Mouse (Mus musculus) stomach, embryonic 15.5 days (tissue): Measurements from ENCODE around the gene Rnf11. TPM values are rescaled to one million over a fixed set of nuclear protein-coding genes. Genes with fewer than 3 reads are reported as not detected.

ENCODE experiments used
- ATAC-seq: fragments of 200-750 bp; cut with Nextera tagmentation; 2 replicates; pipeline ENCODE4 v1.8.0; 2017; ENCODE audit warnings: low read depth, moderate number of reproducible peaks, moderate TSS enrichment; ENCODE audit not compliant: insufficient read depth, low FRiP score
- H3K27ac ChIP-seq: fragments of 300-500 bp; sonication (generic); 2 replicates; pipeline ENCODE4 v1.5.1; 2015; ENCODE audit warnings: mild to moderate bottlenecking, inconsistent platforms
- H3K27me3 ChIP-seq: fragments of 300-500 bp; sonication (generic); replicated peaks from 2 replicates; pipeline ENCODE4 v1.6.1; 2015; ENCODE audit warnings: inconsistent platforms
- H3K36me3 ChIP-seq: fragments of 300-500 bp; sonication (generic); 2 replicates; pipeline ENCODE4 v1.6.1; 2015; ENCODE audit warnings: inconsistent platforms
- H3K4me1 ChIP-seq: fragments of 300-500 bp; sonication (generic); 2 replicates; pipeline ENCODE4 v1.6.1; 2015; ENCODE audit warnings: inconsistent platforms
- H3K4me2 ChIP-seq: fragments of 300-500 bp; sonication (generic); 2 replicates; pipeline ENCODE4 v1.6.1; 2015; ENCODE audit warnings: mild to moderate bottlenecking, inconsistent platforms
- H3K4me3 ChIP-seq: fragments of 300-500 bp; sonication (generic); replicated peaks from 2 replicates; pipeline ENCODE4 v1.5.1; 2015; ENCODE audit warnings: inconsistent platforms
- H3K9ac ChIP-seq: fragments of 300-500 bp; sonication (generic); 2 replicates; pipeline ENCODE4 v1.6.1; 2015; ENCODE audit warnings: inconsistent platforms
- H3K9me3 ChIP-seq: fragments of 300-500 bp; sonication (generic); 2 replicates; pipeline ENCODE4 v1.6.1; 2016; ENCODE audit warnings: inconsistent platforms
- WGBS: fragments of 180-500 bp; shearing (Covaris S2); methylation state at CpG from one replicate; pipeline ENCODE4 v1.1.7; 2015; 5-methylcytosine and 5-hydroxymethylcytosine counted together
- polyA plus RNA-seq: library from polyadenylated mRNA; unstranded; fragments of >200 nt; fragmentation: Nextera tagmentation; extraction: Ambion mirVana; gene quantifications from 2 replicates; pipeline ENCODE4 v1.2.1, GENCODE M21; 2015

The Rnf11 gene
- polyA plus RNA-seq, result 33.6 and 37.0 TPM in 2 replicates

- no peak within 1 kb of the TSS for H3K4me2 ChIP-seq
- no peak within 1 kb of the TSS for H3K4me3 ChIP-seq
- ATAC-seq, result no peak
- H3K9me3 ChIP-seq, result no peaks in the 10 kb centered on the region
- H3K4me1 ChIP-seq, result no peaks in the 10 kb centered on the region
- no peaks in the 10 kb centered on the region for H3K27me3 ChIP-seq
- H3K9ac ChIP-seq, result no peak within 1 kb of the TSS
- H3K36me3 ChIP-seq, result no peaks in the 10 kb centered on the region
- H3K27ac ChIP-seq, result no peak within 1 kb of the TSS
- WGBS, result 67% methylated on average over 3 of the region's 3 CpGs
Observed at GRCm38 (mm10) chr4:109484621-109485020, at the start of gene Rnf11. Gene Rnf11, minus strand, starts transcription at chr4:109484728.

GRCm38 (mm10) chr4:109531111-109531510 is 46.6 kb upstream of the Rnf11 start, which contains the start of gene 4930522H14Rik:
Gene 4930522H14Rik, minus strand, starts transcription at chr4:109531297.
- ATAC-seq, result no peak
- Histone ChIP-seq H3K9ac (no peak within 1 kb of the TSS), H3K4me2 (no peak within 1 kb of the TSS), H3K4me1 (no peaks in the 10 kb centered on the region), H3K9me3 (no peaks in the 10 kb centered on the region), H3K36me3 (no peaks in the 10 kb centered on the region), H3K4me3 (no peak within 1 kb of the TSS), H3K27ac (no peak within 1 kb of the TSS), H3K27me3 (no peaks in the 10 kb centered on the region)
- WGBS, result 86% methylated on average over 2 of the region's 2 CpGs

GRCm38 (mm10) chr4:109530245-109530816 is 45.8 kb upstream of the Rnf11 start:
- 71% methylated on average over 15 of the region's 15 CpGs for WGBS
- Histone ChIP-seq H3K4me2 (no peak overlapping the region), H3K36me3 (no peaks in the 10 kb centered on the region), H3K4me1 (no peaks in the 10 kb centered on the region), H3K27ac (no peak overlapping the region), H3K4me3 (no peak overlapping the region), H3K9me3 (no peaks in the 10 kb centered on the region), H3K9ac (no peak overlapping the region), H3K27me3 (no peaks in the 10 kb centered on the region)
- ATAC-seq, result no peak

GRCm38 (mm10) chr4:109504885-109505284 is 20.4 kb upstream of the Rnf11 start:
- H3K27ac ChIP-seq, result no peak overlapping the region
- H3K4me3 ChIP-seq, result no peak overlapping the region
- no peaks in the 10 kb centered on the region for H3K36me3 ChIP-seq
- 4% methylated on average over 5 of the region's 5 CpGs for WGBS
- H3K27me3 ChIP-seq, result no peaks in the 10 kb centered on the region
- ATAC-seq, result no peak
- H3K9ac ChIP-seq, result no peak overlapping the region
- no peaks in the 10 kb centered on the region for H3K4me1 ChIP-seq
- H3K4me2 ChIP-seq, result no peak overlapping the region
- H3K9me3 ChIP-seq, result no peaks in the 10 kb centered on the region

- Histone ChIP-seq H3K27ac (no peak overlapping the region), H3K27me3 (no peaks in the 10 kb centered on the region), H3K9ac (no peak overlapping the region), H3K4me3 (no peak overlapping the region), H3K4me2 (no peak overlapping the region), H3K9me3 (no peaks in the 10 kb centered on the region), H3K4me1 (no peaks in the 10 kb centered on the region), H3K36me3 (no peaks in the 10 kb centered on the region)
- no peak for ATAC-seq
- WGBS, result 52% methylated on average over 11 of the region's 11 CpGs
Observed at GRCm38 (mm10) chr4:109498476-109498875, 13.9 kb upstream of the Rnf11 start.

- no peaks in the 10 kb centered on the region for H3K27me3 ChIP-seq
- no peak for ATAC-seq
- H3K4me2 ChIP-seq, result no peak overlapping the region
- H3K9me3 ChIP-seq, result no peaks in the 10 kb centered on the region
- H3K4me1 ChIP-seq, result no peaks in the 10 kb centered on the region
- H3K27ac ChIP-seq, result no peak overlapping the region
- H3K9ac ChIP-seq, result no peak overlapping the region
- no peaks in the 10 kb centered on the region for H3K36me3 ChIP-seq
- no peak overlapping the region for H3K4me3 ChIP-seq
Observed at GRCm38 (mm10) chr4:109493581-109493980, 9.1 kb upstream of the Rnf11 start.

GRCm38 (mm10) chr4:109488812-109489211 is 4.3 kb upstream of the Rnf11 start:
- 44% methylated on average over 1 of the region's 1 CpGs for WGBS
- Histone ChIP-seq H3K4me1 (no peaks in the 10 kb centered on the region), H3K4me3 (no peak overlapping the region), H3K9me3 (no peaks in the 10 kb centered on the region), H3K9ac (no peak overlapping the region), H3K27me3 (no peaks in the 10 kb centered on the region), H3K36me3 (no peaks in the 10 kb centered on the region), H3K4me2 (no peak overlapping the region), H3K27ac (no peak overlapping the region)
- ATAC-seq, result no peak

GRCm38 (mm10) chr4:109482701-109483100 is 1.8 kb downstream of the Rnf11 start:
- Histone ChIP-seq H3K36me3 (no peaks in the 10 kb centered on the region), H3K4me3 (no peak overlapping the region), H3K27ac (no peak overlapping the region), H3K9ac (no peak overlapping the region), H3K9me3 (no peaks in the 10 kb centered on the region), H3K27me3 (no peaks in the 10 kb centered on the region), H3K4me1 (no peaks in the 10 kb centered on the region), H3K4me2 (no peak overlapping the region)
- WGBS, result 89% methylated on average over 1 of the region's 1 CpGs
- no peak for ATAC-seq

GRCm38 (mm10) chr4:109481424-109481823 is 3.1 kb downstream of the Rnf11 start:
- Histone ChIP-seq H3K4me3 (no peak overlapping the region), H3K4me2 (no peak overlapping the region), H3K27me3 (no peaks in the 10 kb centered on the region), H3K27ac (no peak overlapping the region), H3K36me3 (no peaks in the 10 kb centered on the region), H3K9ac (no peak overlapping the region), H3K9me3 (no peaks in the 10 kb centered on the region), H3K4me1 (no peaks in the 10 kb centered on the region)
- ATAC-seq, result no peak
- WGBS, result 72% methylated on average over 2 of the region's 2 CpGs

- no peaks in the 10 kb centered on the region for H3K36me3 ChIP-seq
- no peak overlapping the region for H3K9ac ChIP-seq
- no peak for ATAC-seq
- WGBS, result 83% methylated on average over 3 of the region's 3 CpGs
- peaks cover 7% of the 10 kb centered on the region; the same call in 1 of the 2 replicates for H3K4me1 ChIP-seq
- H3K27ac ChIP-seq, result no peak overlapping the region
- H3K9me3 ChIP-seq, result no peaks in the 10 kb centered on the region
- H3K4me2 ChIP-seq, result no peak overlapping the region
- no peaks in the 10 kb centered on the region for H3K27me3 ChIP-seq
- H3K4me3 ChIP-seq, result no peak overlapping the region
Observed at GRCm38 (mm10) chr4:109477454-109477853, 7.1 kb downstream of the Rnf11 start.

GRCm38 (mm10) chr4:109476554-109477014 is 7.9 kb downstream of the Rnf11 start:
- WGBS, result under 1% methylated on average over 38 of the region's 39 CpGs
- no peaks in the 10 kb centered on the region for H3K27me3 ChIP-seq

GRCm38 (mm10) chr4:109475577-109476553 is 8.7 kb downstream of the Rnf11 start:
- Histone ChIP-seq H3K4me2 (peak overlapping the region; percentile 72), H3K4me3 (peak overlapping the region; percentile 93), H3K27me3 (no peaks in the 10 kb centered on the region), H3K4me1 (peaks cover 11% of the 10 kb centered on the region; the same call in 1 of the 2 replicates), H3K9ac (peak overlapping the region; percentile 98), H3K36me3 (no peaks in the 10 kb centered on the region), H3K9me3 (no peaks in the 10 kb centered on the region), H3K27ac (peak overlapping the region; percentile 91)
- ATAC-seq, result peak; percentile 67
- WGBS, result under 1% methylated on average over 60 of the region's 68 CpGs

More at GRCm38 (mm10) chr4:109476554-109477014, 7.9 kb downstream of the Rnf11 start:
- H3K4me2 ChIP-seq, result peak overlapping the region; percentile 72
- H3K36me3 ChIP-seq, result no peaks in the 10 kb centered on the region
- no peaks in the 10 kb centered on the region for H3K9me3 ChIP-seq
- peak overlapping the region; percentile 98 for H3K9ac ChIP-seq
- peak; percentile 99 for ATAC-seq
- peak overlapping the region; percentile 93 for H3K4me3 ChIP-seq
- H3K27ac ChIP-seq, result peak overlapping the region; percentile 91
- peaks cover 11% of the 10 kb centered on the region; the same call in 1 of the 2 replicates for H3K4me1 ChIP-seq
